Mouse (Mus musculus) midbrain, embryonic 16.5 days (tissue): Measurements from ENCODE around the gene Btbd16. TPM values are rescaled to one million over a fixed set of nuclear protein-coding genes. Genes with fewer than 3 reads are reported as not detected.

ENCODE experiments used
- ATAC-seq: fragments of 200-750 bp; cut with Nextera tagmentation; 2 replicates; pipeline ENCODE4 v1.8.0; 2017; ENCODE audit warnings: moderate TSS enrichment
- H3K27ac ChIP-seq: fragments of 300-500 bp; sonication (generic); 2 replicates; pipeline ENCODE4 v1.5.1; 2014; ENCODE audit warnings: mild to moderate bottlenecking, low read length, mixed read lengths
- H3K27me3 ChIP-seq: fragments of 300-500 bp; sonication (generic); 2 replicates; pipeline ENCODE4 v1.6.1; 2014; ENCODE audit warnings: low read depth, low read length, mixed read lengths; ENCODE audit not compliant: control insufficient read depth, insufficient read depth
- H3K36me3 ChIP-seq: fragments of 300-500 bp; sonication (generic); 2 replicates; pipeline ENCODE4 v1.6.1; 2014; ENCODE audit warnings: mild to moderate bottlenecking, low read length, moderate library complexity, mixed read lengths; ENCODE audit not compliant: control insufficient read depth, insufficient read depth
- H3K4me1 ChIP-seq: fragments of 300-500 bp; sonication (generic); 2 replicates; pipeline ENCODE4 v1.6.1; 2014; ENCODE audit warnings: mild to moderate bottlenecking, low read length, mixed read lengths; ENCODE audit not compliant: control insufficient read depth, insufficient read depth
- H3K4me2 ChIP-seq: fragments of 300-500 bp; sonication (generic); 2 replicates; pipeline ENCODE4 v1.6.1; 2014; ENCODE audit warnings: mild to moderate bottlenecking, low read length, mixed read lengths
- H3K4me3 ChIP-seq: fragments of 300-500 bp; sonication (generic); 2 replicates; pipeline ENCODE4 v1.5.1; 2014; ENCODE audit warnings: low read depth, mild to moderate bottlenecking, low read length, moderate library complexity, mixed read lengths
- H3K9ac ChIP-seq: fragments of 300-500 bp; sonication (generic); 2 replicates; pipeline ENCODE4 v1.6.1; 2014; ENCODE audit warnings: low read depth, low read length, mixed read lengths
- H3K9me3 ChIP-seq: fragments of 300-500 bp; sonication (generic); replicated peaks from 2 replicates; pipeline ENCODE4 v1.6.1; 2014; ENCODE audit warnings: mild to moderate bottlenecking, low read length, mixed read lengths; ENCODE audit not compliant: control insufficient read depth, poor library complexity, severe bottlenecking
- WGBS: fragments of 180-500 bp; shearing (Covaris S2); extraction: QIAGEN DNeasy Blood & Tissue Kit; methylation state at CpG from one replicate; pipeline ENCODE4 v1.1.7; 2014; 5-methylcytosine and 5-hydroxymethylcytosine counted together
- polyA plus RNA-seq: library from polyadenylated mRNA; unstranded; fragments of >200 nt; fragmentation: Nextera tagmentation; extraction: Ambion mirVana; gene quantifications from 2 replicates; pipeline ENCODE4 v1.2.1, GENCODE M21; 2015

Btbd16 gene
- polyA plus RNA-seq, 1 experiment from 2014 or later = not detected

DNA sequence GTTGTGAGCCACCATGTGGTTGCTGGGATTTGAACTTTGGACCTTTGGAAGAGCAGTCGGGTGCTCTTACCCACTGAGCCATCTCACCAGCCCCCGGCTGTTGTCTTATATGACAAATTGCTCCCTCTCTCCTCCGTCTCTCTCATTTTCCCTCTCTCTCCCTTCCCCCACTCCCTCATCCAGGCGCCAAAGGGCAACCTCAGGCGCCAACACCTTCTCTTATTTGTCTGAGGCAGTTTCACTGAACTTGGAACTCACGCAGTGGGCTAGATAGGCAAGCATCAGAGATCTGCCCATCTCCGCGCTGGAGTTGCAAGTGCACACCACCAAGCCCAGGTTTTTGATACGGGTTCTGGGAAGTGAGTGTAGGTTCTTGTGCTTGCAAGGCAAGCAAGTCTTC is 62.2 kb downstream of the Btbd16 start:
- Histone ChIP-seq H3K27me3 (no peaks in the 10 kb centered on the region), H3K36me3 (no peaks in the 10 kb centered on the region), H3K9me3 (no peaks in the 10 kb centered on the region), H3K4me2 (no peak overlapping the region), H3K4me1 (peaks cover 18% of the 10 kb centered on the region), H3K9ac (no peak overlapping the region), H3K27ac (no peak overlapping the region), H3K4me3 (no peak overlapping the region)
- WGBS = 76% methylated on average over 9 of the region's 9 CpGs
- no peak for ATAC-seq

DNA sequence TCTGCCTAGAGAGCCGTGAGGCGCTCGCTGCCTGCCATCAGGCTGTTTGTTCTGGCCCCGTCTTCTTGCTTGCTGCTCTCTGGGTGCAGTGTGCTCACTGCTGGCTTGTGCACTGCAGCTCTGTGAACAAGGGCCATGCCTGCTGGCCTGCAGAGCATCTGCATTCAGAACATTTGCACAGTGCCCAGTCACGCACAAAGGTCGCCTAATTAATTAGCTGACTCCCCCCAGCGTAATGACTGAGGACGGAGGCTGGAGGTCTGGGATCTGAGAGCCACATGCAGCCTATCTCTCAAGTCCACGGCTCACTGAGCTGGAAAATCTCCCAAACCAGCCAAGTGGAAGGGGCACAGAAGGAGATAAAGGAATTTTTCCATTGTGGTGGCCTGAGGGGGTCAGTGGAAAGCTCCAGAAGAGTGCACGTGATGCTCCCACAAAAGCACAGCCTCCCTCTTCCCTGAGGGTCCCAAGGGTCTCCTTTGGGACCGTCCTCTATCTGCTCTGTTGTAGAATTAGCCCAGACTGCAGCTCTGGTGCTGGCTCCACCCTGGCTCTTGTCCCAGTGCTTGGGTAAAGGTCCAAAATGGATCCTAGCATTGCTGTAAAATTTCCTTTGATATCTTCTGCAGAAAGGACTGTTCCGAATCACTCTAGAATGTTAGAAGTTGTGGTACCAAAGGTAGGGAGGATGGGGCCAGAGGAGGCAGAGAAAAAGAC is 64.2 kb downstream of the Btbd16 start:
- Histone ChIP-seq H3K36me3 (no peaks in the 10 kb centered on the region), H3K27me3 (no peaks in the 10 kb centered on the region), H3K27ac (peak overlapping the region; percentile 28; the same call in 1 of the 2 replicates), H3K4me1 (peaks cover 18% of the 10 kb centered on the region), H3K4me2 (no peak overlapping the region), H3K9me3 (no peaks in the 10 kb centered on the region), H3K9ac (no peak overlapping the region), H3K4me3 (no peak overlapping the region)
- peak; percentile 88 for ATAC-seq
- WGBS = 9% methylated on average over 12 of the region's 12 CpGs

DNA sequence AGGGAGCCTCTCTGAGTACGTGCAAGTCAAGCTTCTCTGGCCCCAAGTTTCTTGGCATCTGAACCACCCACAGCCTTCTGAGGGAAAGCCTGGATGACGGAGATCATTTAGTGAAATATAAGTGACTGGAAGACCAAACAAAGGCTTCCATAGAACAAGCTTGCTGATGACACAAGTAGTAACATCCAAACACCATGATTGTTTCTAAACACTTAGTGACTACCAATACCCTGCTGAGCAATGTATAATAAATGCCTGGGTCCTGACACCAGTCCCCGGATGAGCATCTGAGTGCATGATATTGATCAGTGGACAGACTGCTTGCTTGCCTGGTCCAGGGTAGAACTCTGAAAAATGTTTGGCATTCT is 64.8 kb downstream of the Btbd16 start:
- Histone ChIP-seq H3K36me3 (no peaks in the 10 kb centered on the region), H3K27ac (no peak overlapping the region; the same call in 1 of the 2 replicates), H3K4me3 (no peak overlapping the region), H3K4me2 (no peak overlapping the region), H3K27me3 (no peaks in the 10 kb centered on the region), H3K9ac (no peak overlapping the region), H3K9me3 (no peaks in the 10 kb centered on the region), H3K4me1 (peaks cover 18% of the 10 kb centered on the region)
- ATAC-seq = no peak
- WGBS = 44% methylated on average over 3 of the region's 3 CpGs

DNA sequence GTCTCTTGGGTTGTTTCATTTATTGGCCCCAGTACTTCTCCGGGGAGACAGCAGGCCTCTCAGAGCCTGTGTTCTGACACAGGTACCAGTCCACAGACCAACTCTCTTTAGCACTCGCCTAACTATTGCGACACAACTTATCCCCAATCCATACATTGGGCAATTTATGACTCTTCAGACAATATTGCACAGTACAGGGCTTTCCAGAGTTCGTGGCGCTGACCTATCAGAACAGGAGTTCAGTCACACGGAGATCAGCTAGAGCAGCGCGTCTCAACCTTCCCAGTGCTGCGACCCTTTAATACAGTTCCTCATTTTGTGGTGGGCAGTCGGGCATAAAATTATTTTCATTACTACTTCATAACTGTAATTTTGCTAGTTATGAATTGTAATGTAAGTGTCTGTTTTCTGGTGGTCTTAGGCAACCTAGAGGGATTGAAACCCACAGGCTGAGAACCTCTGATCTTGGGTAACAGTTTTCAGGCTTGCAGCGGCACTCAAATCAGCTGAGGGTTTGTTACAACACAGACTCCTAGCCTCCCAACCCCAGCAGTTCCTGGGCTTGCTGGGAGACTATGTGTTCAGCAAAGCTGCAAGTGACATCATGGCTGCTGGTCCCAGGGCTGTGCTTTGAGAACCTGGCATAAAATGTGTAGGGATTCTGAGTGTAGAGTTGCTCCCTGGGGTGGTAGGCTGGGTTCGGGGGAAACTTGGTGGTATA is 65.7 kb downstream of the Btbd16 start:
- H3K4me3 ChIP-seq = no peak overlapping the region
- no peak for ATAC-seq
- no peak overlapping the region for H3K27ac ChIP-seq
- H3K36me3 ChIP-seq = no peaks in the 10 kb centered on the region
- H3K9me3 ChIP-seq = no peaks in the 10 kb centered on the region
- no peaks in the 10 kb centered on the region for H3K27me3 ChIP-seq
- peaks cover 14% of the 10 kb centered on the region for H3K4me1 ChIP-seq
- H3K9ac ChIP-seq = no peak overlapping the region
- 89% methylated on average over 12 of the region's 12 CpGs for WGBS
- no peak overlapping the region for H3K4me2 ChIP-seq

DNA sequence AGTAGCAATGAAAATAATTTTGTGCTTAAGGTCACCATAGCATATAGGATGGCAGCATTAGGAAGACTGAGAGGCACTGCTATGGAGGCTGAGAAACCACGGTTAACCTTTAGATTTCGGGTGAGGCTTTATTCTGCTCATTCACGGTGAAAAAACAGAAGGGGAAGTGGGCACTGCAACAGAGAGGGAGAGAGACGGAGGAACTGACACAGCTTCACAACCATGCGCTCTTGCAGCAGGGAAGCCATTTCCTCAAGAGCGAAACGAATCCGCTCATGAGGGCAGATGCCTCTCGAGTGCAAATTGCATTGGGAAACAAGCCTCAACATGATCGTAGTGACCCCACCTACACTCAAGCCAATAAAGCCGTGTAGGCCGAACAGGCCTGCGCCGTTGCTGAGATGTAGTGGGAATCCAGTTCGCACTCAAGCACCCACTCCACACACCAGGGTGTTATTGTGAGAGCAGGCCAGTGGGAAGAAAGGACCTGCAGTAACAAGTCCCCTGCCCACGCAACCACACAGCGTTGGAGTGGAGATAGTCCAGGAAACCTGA is 73.4 kb downstream of the Btbd16 start:
- Histone ChIP-seq H3K4me3 (no peak overlapping the region), H3K9ac (no peak overlapping the region), H3K27ac (no peak overlapping the region), H3K27me3 (no peaks in the 10 kb centered on the region), H3K4me2 (no peak overlapping the region), H3K36me3 (no peaks in the 10 kb centered on the region), H3K9me3 (no peaks in the 10 kb centered on the region), H3K4me1 (no peaks in the 10 kb centered on the region)
- no peak for ATAC-seq
- WGBS = 89% methylated on average over 17 of the region's 17 CpGs

DNA sequence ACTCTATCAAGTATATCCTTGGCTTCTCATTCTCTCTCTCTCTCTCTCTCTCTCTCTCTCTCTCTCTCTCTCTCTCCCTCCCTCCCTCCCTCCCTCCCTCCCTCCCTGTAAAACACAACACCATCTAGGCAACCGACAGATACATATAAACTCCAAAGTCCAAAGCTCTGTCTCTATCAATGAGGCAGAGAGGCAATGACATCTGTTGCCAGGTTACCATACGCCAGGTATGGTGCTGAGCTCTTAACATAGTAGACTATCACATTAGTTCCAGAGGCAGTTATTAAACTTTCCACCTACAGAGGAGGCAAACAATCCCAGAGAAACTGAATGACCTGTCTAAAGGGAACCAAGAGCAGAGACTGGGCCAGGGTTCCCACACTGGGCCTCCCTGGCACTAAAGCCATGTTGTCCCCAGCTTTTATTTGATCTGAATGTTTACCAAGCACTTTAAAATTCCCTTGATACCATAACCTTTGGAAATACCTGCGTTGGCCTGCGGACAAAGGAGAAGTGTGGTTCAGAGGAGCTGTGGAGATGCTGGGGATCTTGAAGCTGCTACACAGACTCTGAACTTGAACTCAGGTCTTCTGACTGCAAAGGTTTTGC is 80.9 kb downstream of the Btbd16 start:
- Histone ChIP-seq H3K4me2 (no peak overlapping the region), H3K9me3 (no peaks in the 10 kb centered on the region), H3K36me3 (no peaks in the 10 kb centered on the region), H3K4me1 (no peaks in the 10 kb centered on the region), H3K27me3 (no peaks in the 10 kb centered on the region), H3K27ac (no peak overlapping the region), H3K4me3 (no peak overlapping the region), H3K9ac (no peak overlapping the region)
- WGBS = 63% methylated on average over 4 of the region's 4 CpGs
- no peak for ATAC-seq

DNA sequence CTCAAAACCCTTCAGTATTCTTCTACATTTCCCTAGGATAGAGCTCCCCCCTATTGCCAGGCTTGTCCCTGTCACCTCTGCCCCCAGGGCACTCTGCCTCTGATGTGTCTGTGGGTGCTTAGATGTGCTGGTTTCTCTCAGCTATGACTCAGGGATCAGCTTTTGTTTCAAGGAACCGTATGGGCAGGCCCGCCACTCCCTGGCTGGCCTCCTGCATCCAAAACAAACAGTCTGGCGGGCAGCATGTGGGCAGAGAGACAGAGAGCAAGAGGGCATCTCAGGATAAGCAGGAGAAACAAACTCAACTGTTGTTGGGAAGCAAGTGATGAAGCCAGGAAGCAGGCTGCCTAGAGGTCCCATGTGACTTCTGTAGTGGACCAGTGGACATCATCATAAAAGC is 81.8 kb downstream of the Btbd16 start:
- Histone ChIP-seq H3K27ac (no peak overlapping the region), H3K4me2 (no peak overlapping the region), H3K9me3 (no peaks in the 10 kb centered on the region), H3K4me1 (peaks cover under 1% of the 10 kb centered on the region), H3K4me3 (no peak overlapping the region), H3K36me3 (no peaks in the 10 kb centered on the region), H3K9ac (no peak overlapping the region), H3K27me3 (no peaks in the 10 kb centered on the region)
- WGBS = 40% methylated on average over 3 of the region's 3 CpGs
- ATAC-seq = no peak

DNA sequence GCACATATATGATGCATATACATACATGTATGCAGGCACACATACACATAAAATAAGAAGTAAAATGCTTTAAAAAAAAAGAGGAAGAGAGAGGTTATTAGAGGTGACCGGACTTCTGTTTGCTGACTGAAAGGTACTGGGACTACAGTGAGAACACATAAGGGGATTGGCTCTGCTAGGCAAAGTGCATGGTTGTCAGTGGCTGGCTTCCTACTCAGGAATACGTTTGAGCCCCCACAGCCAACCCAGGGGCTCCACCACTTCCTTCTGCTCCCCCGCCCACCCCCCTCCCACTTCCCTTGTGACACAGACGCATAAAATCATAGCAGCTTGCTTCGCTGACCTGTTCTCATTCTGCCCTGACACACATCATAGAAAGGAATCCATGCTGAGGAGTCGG is 84.1 kb downstream of the Btbd16 start:
- no peak overlapping the region for H3K4me2 ChIP-seq
- H3K4me1 ChIP-seq = peaks cover 7% of the 10 kb centered on the region
- no peaks in the 10 kb centered on the region for H3K9me3 ChIP-seq
- ATAC-seq = no peak
- H3K9ac ChIP-seq = no peak overlapping the region
- no peak overlapping the region for H3K4me3 ChIP-seq
- H3K27ac ChIP-seq = no peak overlapping the region
- WGBS = 71% methylated on average over 6 of the region's 6 CpGs
- H3K36me3 ChIP-seq = no peaks in the 10 kb centered on the region
- no peaks in the 10 kb centered on the region for H3K27me3 ChIP-seq

DNA sequence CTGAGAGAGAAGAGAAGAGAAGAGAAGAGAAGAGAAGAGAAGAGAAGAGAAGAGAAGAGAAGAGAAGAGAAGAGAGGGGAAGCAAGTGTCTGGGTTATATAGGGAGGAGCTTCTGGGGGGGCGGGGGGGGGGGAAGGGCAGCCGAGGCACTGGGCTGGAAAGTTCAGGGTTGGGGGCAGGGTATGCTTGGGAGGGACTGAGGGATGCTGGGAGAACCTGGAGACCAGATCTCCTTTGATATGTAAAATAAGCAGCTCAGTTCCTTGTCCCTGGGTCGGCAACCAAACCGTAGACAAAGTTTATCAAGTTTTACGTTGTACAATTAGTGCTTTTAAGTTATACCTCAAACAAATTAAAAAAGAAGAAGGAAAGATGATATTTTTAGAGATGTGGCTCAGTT is 86.1 kb downstream of the Btbd16 start:
- Histone ChIP-seq H3K4me2 (no peak overlapping the region), H3K27ac (no peak overlapping the region), H3K9ac (no peak overlapping the region), H3K27me3 (no peaks in the 10 kb centered on the region; the same call in 1 of the 2 replicates), H3K4me3 (no peak overlapping the region), H3K4me1 (peaks cover 7% of the 10 kb centered on the region), H3K36me3 (no peaks in the 10 kb centered on the region), H3K9me3 (no peaks in the 10 kb centered on the region)
- 13% methylated on average over 4 of the region's 5 CpGs for WGBS
- no peak for ATAC-seq
